Mouse (Mus musculus): ENCODE measurements around the gene Asah2. TPM values are rescaled to one million over a fixed set of nuclear protein-coding genes. Genes with fewer than 3 reads are reported as not detected.

Gene Asah2
- polyA plus RNA-seq, 1 experiment: 6.2 TPM

DNA sequence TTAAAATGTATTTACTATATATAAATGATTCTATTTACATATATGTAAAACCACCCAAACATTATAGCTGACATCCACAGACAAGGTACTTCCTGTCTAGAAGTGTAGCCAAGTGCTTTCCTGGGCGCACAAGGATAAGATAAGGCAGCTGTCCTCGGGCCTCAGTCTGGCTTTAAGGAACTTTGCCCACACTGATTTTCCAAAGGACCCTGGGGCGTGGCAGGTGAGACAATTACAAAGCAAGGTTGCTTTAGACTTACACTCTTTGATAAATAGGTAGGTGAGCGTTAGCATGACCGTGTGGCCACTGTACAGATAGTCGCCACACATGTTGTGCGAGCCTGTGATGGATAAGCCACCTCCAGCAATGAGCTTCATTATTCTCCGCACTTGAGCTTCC is 21.3 kb upstream of the Asah2 start:
- Histone ChIP-seq H3K27ac (ENCODE audit: insufficient read depth, low read length) (no peak overlapping the region), H3K4me3 (ENCODE audit: insufficient read depth, low read length) (no peak overlapping the region), H3K4me1 (ENCODE audit: control insufficient read depth, insufficient read depth, low read length) (no peaks in the 10 kb centered on the region)
- TF ChIP-seq CTCF (IDR thresholded peaks at IDR 0.05; ENCODE audit: extremely low read depth, insufficient read depth, low read length) (no peak), POLR2A (IDR thresholded peaks at IDR 0.05; ENCODE audit: extremely low read depth, insufficient read depth, low read length) (no peak)

DNA sequence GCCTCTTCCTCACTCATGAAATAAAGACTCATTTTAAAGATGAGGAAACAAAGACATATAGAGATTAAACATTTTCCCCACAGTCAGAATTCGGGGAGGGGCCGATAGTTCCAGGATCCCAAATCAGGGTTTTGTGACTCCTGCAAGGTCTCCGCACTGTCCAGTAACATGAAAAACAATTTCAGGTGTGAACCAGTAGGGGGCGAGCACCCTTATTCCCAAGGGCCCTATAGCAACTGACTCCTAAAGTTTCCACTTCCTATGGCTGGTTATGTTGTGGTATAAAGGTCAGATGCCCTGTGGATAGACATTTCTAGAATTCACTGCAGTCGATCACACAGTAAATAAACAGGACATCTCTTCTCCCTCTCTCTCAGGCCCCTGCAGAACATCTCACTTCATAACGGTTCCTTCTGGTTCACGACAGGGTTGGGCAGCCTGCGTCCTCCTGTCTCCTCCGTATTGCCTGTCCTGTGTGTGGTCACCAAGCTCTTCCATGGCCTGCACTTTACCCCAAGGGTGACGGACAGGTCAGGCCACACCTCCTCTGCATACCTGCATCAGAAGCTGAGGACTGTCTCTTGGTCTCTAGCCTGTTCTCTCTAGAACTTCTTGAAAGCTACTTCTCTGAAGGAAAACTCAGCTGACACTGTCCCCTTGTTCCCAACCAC is 19.3 kb upstream of the Asah2 start:
- Histone ChIP-seq H3K27ac (ENCODE audit: insufficient read depth, low read length) (no peak overlapping the region), H3K4me1 (ENCODE audit: control insufficient read depth, insufficient read depth, low read length) (no peaks in the 10 kb centered on the region), H3K4me3 (ENCODE audit: insufficient read depth, low read length) (no peak overlapping the region)
- TF ChIP-seq POLR2A (IDR thresholded peaks at IDR 0.05; ENCODE audit: extremely low read depth, insufficient read depth, low read length) (no peak), CTCF (IDR thresholded peaks at IDR 0.05; ENCODE audit: extremely low read depth, insufficient read depth, low read length) (peak; percentile 36; the same call in 1 of the 2 replicates)

DNA sequence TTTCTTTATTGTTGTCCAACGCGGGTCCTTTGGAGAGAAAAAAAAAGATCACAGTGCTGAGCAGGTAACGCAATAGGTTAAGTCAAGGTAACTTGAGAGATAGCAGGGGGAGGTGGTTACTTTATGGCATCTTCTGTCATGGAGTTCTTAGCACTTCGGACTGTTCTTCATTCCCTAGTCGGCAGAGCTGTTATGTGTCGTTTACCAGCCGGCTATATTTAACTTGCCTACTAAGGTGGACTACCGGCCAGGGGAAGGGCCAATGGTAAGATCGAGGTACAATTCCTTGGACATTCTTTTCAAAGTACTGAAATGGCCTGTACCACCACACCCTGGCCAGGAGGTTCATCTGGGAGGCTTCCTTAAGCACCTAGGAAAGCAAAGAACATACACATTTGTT is 16.1 kb upstream of the Asah2 start:
- TF ChIP-seq POLR2A (IDR thresholded peaks at IDR 0.05; ENCODE audit: extremely low read depth, insufficient read depth, low read length) (no peak), CTCF (IDR thresholded peaks at IDR 0.05; ENCODE audit: extremely low read depth, insufficient read depth, low read length) (no peak)
- H3K4me1 ChIP-seq (ENCODE audit: control insufficient read depth, insufficient read depth, low read length): no peaks in the 10 kb centered on the region

DNA sequence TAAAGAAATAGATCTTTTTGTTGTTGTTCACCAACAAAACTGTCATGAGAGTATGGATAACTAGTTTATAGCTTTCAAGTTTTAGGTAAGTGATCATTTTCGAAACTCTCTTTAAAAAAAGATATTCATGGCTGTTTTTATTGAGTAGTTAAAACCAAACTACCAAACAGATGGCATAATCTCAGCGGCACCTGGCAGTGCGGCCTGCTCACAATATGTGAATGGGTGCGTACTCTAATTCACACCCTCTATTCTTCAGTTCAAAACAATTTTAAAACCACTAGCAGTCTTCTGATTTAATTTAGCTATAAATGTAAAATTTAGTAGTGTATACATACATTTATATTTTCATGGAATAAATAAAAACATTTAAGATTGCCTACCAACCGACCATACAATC is 15.2 kb upstream of the Asah2 start:
- Histone ChIP-seq H3K4me3 (ENCODE audit: insufficient read depth, low read length) (no peak overlapping the region), H3K4me1 (ENCODE audit: control insufficient read depth, insufficient read depth, low read length) (no peaks in the 10 kb centered on the region), H3K27ac (ENCODE audit: insufficient read depth, low read length) (no peak overlapping the region)
- no peak for TF ChIP-seq POLR2A (IDR thresholded peaks at IDR 0.05; ENCODE audit: extremely low read depth, insufficient read depth, low read length)
- no peak for TF ChIP-seq CTCF (IDR thresholded peaks at IDR 0.05; ENCODE audit: extremely low read depth, insufficient read depth, low read length)

More for the DNA sequence above, 16.1 kb upstream of the Asah2 start:
- no peak overlapping the region for H3K4me3 ChIP-seq (ENCODE audit: insufficient read depth, low read length)
- no peak overlapping the region for H3K27ac ChIP-seq (ENCODE audit: insufficient read depth, low read length)

DNA sequence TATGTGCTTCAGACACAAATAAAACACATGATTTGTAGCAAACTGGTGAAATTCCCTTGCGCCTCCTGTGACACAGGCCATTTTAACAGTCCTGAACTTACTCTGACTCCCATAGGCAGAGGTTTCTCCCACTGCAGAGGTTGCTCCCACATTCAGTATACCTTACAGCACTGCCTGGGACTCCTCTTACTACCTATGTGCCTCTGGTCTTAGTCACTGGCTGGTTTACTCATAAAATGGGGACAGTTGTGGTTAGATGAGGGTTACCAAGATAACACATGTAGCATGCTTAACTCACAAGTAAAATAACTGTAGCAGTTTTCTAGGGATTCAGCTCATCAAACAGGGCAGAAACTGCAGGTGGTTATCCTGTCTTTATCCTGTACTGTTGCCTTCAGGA is 12.8 kb upstream of the Asah2 start:
- TF ChIP-seq CTCF (IDR thresholded peaks at IDR 0.05; ENCODE audit: extremely low read depth, insufficient read depth, low read length): no peak
- Histone ChIP-seq H3K4me1 (ENCODE audit: control insufficient read depth, insufficient read depth, low read length) (no peaks in the 10 kb centered on the region), H3K27ac (ENCODE audit: insufficient read depth, low read length) (no peak overlapping the region), H3K4me3 (ENCODE audit: insufficient read depth, low read length) (no peak overlapping the region)

DNA sequence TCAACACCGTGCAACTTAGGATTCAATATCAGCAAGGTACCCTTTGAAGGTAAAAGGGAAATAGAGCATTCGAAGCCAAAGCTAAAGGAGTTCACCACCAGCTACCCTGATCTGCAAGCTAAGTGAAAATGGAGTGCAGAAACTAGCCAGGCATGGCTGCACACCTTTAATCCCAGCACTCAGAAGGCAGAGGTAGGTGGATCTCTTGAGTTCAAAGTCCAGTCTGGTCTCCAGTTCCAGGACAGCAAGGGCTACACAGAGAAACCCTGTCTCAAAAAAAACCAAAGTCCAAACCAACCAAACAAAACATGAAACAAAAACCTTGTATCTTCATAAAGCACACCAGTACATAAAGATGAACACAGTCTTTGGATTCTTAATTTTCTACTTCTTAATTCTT is 11.7 kb upstream of the Asah2 start:
- TF ChIP-seq CTCF (IDR thresholded peaks at IDR 0.05; ENCODE audit: extremely low read depth, insufficient read depth, low read length): no peak
- no peak for TF ChIP-seq POLR2A (IDR thresholded peaks at IDR 0.05; ENCODE audit: extremely low read depth, insufficient read depth, low read length)
- H3K4me3 ChIP-seq (ENCODE audit: insufficient read depth, low read length): no peak overlapping the region
- H3K4me1 ChIP-seq (ENCODE audit: control insufficient read depth, insufficient read depth, low read length): no peaks in the 10 kb centered on the region
- H3K27ac ChIP-seq (ENCODE audit: insufficient read depth, low read length): no peak overlapping the region

DNA sequence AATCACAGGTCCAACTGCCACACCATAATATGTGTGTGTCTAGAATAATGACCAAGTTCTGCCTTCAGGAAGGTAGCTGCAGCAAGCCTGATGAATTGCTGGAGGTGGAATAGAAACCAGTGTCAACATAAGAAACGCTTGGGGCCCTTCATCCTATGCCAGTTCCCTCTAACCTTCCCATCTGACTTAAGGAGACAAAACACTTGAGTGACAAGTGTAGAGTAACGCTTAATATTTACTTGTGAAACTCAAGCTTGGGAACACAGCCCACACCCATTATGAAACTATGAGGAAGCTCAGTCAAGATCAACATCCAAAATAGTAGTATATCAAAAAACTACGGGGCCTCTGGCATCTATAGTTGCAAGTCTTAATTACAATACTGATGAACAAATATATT is 10.5 kb upstream of the Asah2 start:
- Histone ChIP-seq H3K27ac (ENCODE audit: insufficient read depth, low read length) (no peak overlapping the region), H3K4me3 (ENCODE audit: insufficient read depth, low read length) (no peak overlapping the region), H3K4me1 (ENCODE audit: control insufficient read depth, insufficient read depth, low read length) (no peaks in the 10 kb centered on the region)
- no peak for TF ChIP-seq CTCF (IDR thresholded peaks at IDR 0.05; ENCODE audit: extremely low read depth, insufficient read depth, low read length)
- no peak for TF ChIP-seq POLR2A (IDR thresholded peaks at IDR 0.05; ENCODE audit: extremely low read depth, insufficient read depth, low read length)

DNA sequence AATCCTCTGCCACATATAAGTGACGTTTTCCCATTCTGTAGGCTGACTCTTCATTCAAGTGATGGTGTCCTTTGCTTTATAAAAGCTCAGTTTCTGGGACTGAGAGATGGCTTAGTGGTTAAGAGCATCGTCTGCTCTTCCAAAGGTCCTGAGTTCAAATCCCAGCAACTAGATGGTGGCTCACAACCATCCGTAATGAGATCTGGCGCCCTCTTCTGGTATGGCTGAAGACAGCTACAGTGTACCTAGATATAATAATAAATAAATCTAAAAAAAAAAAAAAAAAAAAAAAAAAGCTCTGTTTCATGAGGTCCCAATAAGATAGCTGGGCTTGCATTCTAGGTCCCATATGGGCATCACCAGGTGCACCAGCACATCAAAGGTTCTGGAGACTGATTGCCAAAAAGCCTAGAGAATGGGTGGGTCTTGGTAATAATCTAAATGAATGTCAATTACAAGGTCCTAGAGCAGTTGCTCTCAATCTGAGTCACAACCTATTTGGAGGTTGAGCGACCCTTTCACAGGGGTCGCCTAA is 9.5 kb upstream of the Asah2 start:
- TF ChIP-seq CTCF (IDR thresholded peaks at IDR 0.05; ENCODE audit: extremely low read depth, insufficient read depth, low read length) (0 out of 2 replicates have a peak, but pooled peaks have one; percentile 20), POLR2A (IDR thresholded peaks at IDR 0.05; ENCODE audit: extremely low read depth, insufficient read depth, low read length) (no peak)
- Histone ChIP-seq H3K27ac (ENCODE audit: insufficient read depth, low read length) (no peak overlapping the region), H3K4me1 (ENCODE audit: control insufficient read depth, insufficient read depth, low read length) (no peaks in the 10 kb centered on the region), H3K4me3 (ENCODE audit: insufficient read depth, low read length) (no peak overlapping the region)

DNA sequence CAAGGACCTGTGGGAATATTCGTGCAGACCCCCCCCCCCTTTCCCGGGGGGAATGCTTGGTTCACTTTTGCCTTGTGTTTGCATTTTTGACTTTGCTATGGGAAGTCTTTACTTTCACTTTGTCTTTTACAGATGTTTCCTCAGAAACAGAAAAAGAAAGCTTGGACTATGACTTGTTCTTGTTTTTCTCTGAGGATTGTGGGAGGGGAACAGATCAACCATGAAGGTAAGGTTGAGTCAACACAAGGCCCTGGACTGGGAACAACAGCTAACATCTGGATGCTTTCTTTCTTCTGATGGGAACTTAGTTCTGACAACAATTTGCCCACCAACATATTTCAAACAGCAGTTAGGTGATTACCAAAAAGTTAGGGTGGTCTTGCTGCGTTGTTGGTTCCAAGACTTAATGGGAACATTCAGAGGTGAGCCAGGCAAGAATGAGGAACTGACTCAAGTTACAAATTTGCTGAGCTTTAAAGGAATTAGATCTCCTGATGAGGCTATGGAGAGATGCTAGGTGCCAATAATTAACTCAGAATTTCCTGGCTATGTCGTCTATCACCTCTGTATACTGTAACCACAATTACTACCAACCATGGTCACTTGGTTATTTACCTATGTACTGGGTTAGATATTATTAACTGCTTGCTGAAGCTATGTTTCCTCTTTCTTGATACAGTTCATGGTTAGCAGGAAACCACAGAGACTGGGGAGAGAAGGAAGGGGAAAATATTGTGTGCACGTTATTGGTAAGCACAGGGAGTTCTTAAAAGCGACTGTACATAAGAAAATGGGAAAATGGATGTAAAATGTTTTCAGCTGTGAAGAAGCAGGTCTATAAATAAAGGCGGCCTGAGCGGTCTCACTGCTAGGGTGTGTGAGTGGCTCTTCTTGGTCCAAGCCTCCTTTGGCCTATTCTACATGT is 4.1 kb upstream of the Asah2 start:
- no peak overlapping the region for H3K27ac ChIP-seq (ENCODE audit: insufficient read depth, low read length)
- H3K4me1 ChIP-seq (ENCODE audit: control insufficient read depth, insufficient read depth, low read length): no peaks in the 10 kb centered on the region
- no peak for TF ChIP-seq CTCF (IDR thresholded peaks at IDR 0.05; ENCODE audit: extremely low read depth, insufficient read depth, low read length)
- TF ChIP-seq POLR2A (IDR thresholded peaks at IDR 0.05; ENCODE audit: extremely low read depth, insufficient read depth, low read length): no peak
- H3K4me3 ChIP-seq (ENCODE audit: insufficient read depth, low read length): no peak overlapping the region

All from cortical plate, adult 2 months (tissue).